Mouse (Mus musculus) cerebellum, postnatal 25 days (tissue): ENCODE data around the gene A730071L15Rik.

Experiments used
- DNase-seq, 2 experiments: peaks; one replicate each; pipeline ENCODE4 v3.0.0; 2021; ENCODE audit warnings: mixed read lengths in 2 of 2

The A730071L15Rik gene

GRCm38 (mm10) chr11:6184202-6184935, 15.5 kb upstream of the A730071L15Rik start:
- no peak for DNase-seq

DNA sequence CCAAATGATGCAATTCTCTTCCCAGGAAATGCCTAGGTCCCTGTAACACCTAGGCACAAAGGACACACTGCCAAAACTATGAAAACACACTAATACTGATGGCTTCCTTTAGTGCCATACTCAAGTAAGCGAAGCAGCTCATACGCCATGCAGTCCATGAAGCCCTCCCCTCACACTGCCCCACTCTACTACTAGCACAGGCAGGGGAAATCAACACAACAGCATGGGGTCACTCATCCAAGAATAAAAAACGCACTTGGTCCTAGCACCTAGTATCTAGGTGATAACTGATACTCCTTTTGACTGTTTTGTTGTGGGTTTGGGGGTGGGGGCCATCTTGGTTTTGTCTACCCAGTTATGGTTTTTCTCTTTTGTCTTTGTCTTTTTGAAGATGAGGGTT, 12.4 kb upstream of the A730071L15Rik start:
- DNase-seq: no peak

DNA sequence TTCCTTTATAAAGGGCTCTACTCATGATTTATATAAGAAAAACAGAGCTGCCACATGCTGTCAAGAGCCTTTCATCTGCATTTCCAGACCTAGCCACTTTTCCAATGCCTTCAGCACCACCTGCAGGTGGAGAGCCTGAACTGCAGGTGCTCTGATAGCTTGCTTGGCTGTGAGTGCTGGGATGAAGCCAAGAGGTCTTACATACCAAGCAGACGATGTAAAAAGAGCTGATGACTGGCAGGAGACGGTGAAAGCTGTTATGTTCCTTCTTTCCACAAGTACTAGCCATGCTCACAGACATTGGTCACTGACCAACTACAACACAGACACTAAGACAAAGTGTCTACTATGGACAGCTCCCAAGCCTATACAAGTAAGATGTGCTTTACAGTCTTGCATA, 12.0 kb upstream of the A730071L15Rik start:
- peak; percentile 96 to 97 for DNase-seq

GRCm38 (mm10) chr11:6196780-6197179, 3.0 kb upstream of the A730071L15Rik start:
- DNase-seq: no peak

DNA sequence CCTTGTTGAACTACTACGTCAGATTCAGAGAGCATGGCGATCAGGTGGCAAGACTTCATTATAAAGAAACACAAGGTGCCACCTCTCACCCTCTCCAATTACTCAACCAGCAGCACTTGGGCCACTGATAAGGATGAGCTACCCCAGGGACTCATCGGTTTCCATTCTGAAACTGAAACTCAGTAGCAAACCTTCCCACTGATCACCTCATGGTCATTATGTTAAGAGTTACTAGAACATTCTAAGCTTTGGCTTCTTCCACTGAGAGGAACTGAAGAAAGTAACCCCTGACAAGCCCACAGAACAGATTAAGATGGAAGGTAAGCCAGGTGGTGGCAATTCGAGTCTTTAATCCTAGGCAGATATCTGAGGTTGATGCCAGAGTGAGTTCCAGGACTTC, 1.4 kb upstream of the A730071L15Rik start:
- no peak for DNase-seq

DNA sequence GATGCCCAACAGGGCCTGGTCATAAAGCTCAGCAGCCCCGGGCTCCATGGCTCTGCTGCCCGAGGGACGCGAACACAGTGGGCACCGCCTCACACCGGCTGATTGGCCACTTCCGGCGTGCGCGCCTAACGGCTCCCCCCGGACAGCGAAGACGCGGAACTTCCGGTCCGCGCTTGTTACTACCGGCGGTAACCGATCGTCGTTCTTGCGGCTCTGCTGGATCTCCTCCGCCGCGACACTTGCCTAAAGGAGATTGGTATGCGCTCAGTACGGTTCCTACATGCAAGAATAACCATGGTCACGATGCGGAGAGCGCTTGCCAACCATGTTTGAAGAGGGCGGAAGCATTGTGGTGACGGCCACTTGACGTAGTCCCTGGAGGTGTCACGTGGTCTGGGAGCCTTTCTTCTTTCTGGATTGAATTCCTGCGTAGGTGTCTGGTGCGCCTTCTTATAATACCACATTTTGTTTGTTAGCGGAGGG, 299 bp downstream of the A730071L15Rik start, which contains the start of gene Nudcd3:
Nudcd3 (minus strand) TSS at position 329 of the 483 bp plus-strand sequence.
- DNase-seq: peak; percentile 92 to 94

DNA sequence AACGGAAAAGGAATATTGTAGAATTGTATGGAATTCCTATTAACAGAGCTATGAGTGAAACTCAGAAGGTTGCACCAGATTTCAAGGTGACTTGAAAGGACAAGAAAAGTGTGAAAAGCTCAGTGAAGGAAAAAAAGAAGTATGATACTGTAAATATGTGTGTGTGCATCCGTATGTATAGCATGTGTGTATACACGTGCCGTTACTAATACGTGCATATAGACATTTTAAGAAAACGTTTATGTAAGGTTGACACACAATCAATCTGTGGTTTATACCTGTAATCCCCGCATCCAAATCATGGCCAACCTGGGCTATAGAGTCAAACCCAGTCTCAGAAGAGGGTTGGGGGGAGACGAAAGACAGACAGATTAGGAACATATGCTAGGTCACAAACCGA, 741 bp downstream of the A730071L15Rik start:
- DNase-seq: no peak

DNA sequence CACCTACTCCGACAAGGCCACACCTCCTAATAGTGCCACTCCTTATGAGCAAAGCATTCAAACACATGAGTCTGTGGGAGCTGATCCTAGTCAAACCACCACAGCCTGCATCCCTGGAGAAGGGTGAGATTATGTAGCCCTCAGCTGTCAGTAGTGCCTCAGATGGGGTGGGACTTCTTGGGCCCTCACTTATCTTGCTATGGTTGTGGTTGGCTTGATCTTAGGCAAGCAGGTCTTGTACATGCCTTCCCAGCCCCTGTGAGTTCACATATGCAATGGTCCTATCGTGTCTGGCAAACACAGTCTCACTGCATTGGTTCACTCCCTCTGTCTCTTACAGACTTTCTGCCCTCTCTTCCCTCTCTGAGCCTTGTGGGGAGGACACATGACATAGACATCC, 7.3 kb downstream of the A730071L15Rik start:
- DNase-seq: no peak

- DNase-seq: no peak
Measured at GRCm38 (mm10) chr11:6208158-6208557, 8.3 kb downstream of the A730071L15Rik start.

- DNase-seq: no peak
Measured at GRCm38 (mm10) chr11:6216834-6217233, 17.0 kb downstream of the A730071L15Rik start.

DNA sequence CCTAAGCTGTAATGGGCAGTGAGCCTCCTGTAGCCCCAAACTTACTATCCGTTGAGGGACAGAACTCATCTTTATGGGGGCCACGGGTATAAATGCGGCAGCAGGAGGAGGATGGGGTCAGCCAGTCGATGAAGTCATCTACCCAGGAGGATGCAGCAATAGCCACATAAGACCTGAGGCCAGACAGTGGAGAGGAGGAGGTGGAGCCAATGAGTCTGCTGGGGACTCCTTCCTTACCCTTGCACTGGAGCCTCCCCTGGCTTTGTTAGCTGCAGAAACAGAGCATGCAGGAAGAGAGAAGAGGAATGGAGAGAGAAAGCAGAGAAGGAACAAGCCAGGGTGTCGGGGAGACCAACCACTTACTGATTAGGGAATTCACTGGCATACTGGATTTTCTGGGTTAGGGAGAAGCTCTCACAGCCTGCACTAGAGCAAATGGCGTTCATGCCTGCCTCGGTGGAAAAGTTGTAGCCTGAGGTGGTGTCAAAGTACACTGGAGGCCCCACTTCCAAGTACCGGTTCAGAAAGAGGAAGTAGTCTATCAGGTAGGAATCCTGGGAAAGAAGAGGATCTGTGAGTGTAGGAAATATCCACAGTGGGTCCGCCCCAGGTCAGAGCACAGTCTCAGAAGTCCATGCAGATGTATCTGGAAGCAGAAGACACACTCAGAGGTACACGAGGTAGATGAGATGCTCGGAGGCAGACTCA, 18.5 kb downstream of the A730071L15Rik start:
- DNase-seq: no peak

DNA sequence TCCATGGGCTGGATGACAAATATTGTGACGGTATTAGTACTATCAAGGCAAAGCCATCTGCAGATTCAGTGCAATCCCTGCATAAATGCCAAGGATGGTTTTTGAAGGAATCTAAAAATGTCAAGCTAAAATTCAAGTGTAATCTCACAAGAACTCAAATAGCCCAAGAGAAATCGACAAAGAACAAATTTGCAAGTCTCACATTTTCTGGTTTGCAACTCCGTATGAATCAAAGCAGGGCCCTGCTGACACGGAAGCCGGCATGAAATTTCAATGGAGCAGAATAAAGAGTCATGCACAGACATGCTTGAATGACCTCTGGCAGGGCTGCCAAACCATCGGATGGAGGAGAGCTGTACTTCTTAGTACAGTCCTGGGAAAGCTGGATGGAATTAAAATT, 20.1 kb downstream of the A730071L15Rik start:
- no peak for DNase-seq

- no peak for DNase-seq
Measured at GRCm38 (mm10) chr11:6222187-6222586, 22.4 kb downstream of the A730071L15Rik start.

DNA sequence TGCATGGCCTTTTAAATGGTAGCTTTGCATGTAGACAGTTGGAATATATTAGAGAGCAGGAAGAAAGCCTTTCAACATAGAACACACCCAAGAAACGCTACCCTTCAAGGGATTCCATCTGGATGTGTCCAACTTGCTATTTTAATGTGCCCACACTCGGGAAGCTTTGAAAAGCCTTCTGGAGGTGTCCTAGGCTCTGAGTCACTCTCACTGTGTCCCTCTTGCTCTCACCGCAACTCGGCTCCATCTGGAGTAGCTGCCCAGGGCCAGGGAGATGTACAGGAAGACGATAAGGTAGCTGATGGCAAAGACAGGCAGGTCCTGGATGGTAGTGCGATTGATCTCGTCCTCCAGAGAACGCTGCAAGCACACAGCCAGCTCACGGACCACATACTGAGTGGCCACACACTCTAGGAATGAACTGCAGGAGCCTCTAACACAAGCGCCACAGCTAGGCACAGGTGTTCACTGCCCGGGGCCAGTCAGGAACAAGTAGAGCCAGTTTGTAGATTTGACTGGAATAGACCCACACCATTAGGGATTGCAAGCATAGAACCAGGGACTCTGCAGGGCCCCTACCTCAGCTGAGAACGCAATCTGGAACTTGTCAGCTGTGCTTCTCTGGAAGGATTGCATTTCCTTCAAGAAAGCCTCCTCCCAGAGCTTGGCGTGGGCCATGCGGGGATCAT, 24.9 kb downstream of the A730071L15Rik start:
- DNase-seq: no peak

GRCm38 (mm10) chr11:6230012-6230411, 30.2 kb downstream of the A730071L15Rik start, which contains the start of gene Npc1l1:
Gene Npc1l1 (minus strand): TSS chr11:6230143.
- no peak for DNase-seq

GRCm38 (mm10) chr11:6233025-6233424, 33.2 kb downstream of the A730071L15Rik start:
- DNase-seq: no peak

GRCm38 (mm10) chr11:6244707-6245106, 44.9 kb downstream of the A730071L15Rik start:
- DNase-seq: no peak
